Mouse (Mus musculus): ENCODE results near the gene Fgb. TPM values are rescaled to one million over a fixed set of nuclear protein-coding genes. Genes with fewer than 3 reads are reported as not detected.

Gene Fgb
- total and polyA plus RNA-seq, 3 experiments = not detected

GRCm38 (mm10) chr3:83010291-83010690 is 39.4 kb downstream of the Fgb start:
- no peak for DNase-seq (ENCODE audit: extremely low read depth)
- TF ChIP-seq ELF1 (IDR thresholded peaks at IDR 0.05; ENCODE audit: low read depth, low read length) (no peak), EP300 (IDR thresholded peaks at IDR 0.05; ENCODE audit: low read length) (no peak), TBP (conservative IDR thresholded peaks at IDR 0.05; ENCODE audit: low read depth, low read length) (no peak), TCF12 (IDR thresholded peaks at IDR 0.05; ENCODE audit: low read depth, low read length) (no peak), MYC (IDR thresholded peaks at IDR 0.05; ENCODE audit: low read depth, low read length) (no peak), JUND (conservative IDR thresholded peaks at IDR 0.05; ENCODE audit: low read depth, low read length) (no peak), POLR2A (IDR thresholded peaks at IDR 0.05; ENCODE audit: low read depth, low read length) (no peak), CHD1 (IDR thresholded peaks at IDR 0.05; ENCODE audit: low read depth, low read length) (no peak), NRF1 (IDR thresholded peaks at IDR 0.05; ENCODE audit: low read depth, low read length) (no peak)
- no peaks in the 10 kb centered on the region for H3K36me3 ChIP-seq (replicated peaks in 1 of 2; ENCODE audit: control insufficient read depth in 1 of 2, insufficient read depth in 1 of 2, low read length in 1 of 2)
- no peaks in the 10 kb centered on the region for H3K27me3 ChIP-seq (replicated peaks)
- in situ Hi-C loops (cut with MboI; ENCODE audit: low pct_ligation_motif_present, low pct_unique_long_range_greater_than_20kb, low sequenced_read_pairs) (no loop called here), dilution Hi-C loops (cut with MboI; ENCODE audit: extremely low pct_ligation_motif_present, extremely low pct_unique_long_range_greater_than_20kb, low sequenced_read_pairs) (no loop called here)
- no peaks in the 10 kb centered on the region for H3K9me3 ChIP-seq (replicated peaks; ENCODE audit: low read length)
- H3K79me2 ChIP-seq (replicated peaks; ENCODE audit: control insufficient read depth, extremely low read depth, insufficient read depth, poor library complexity, severe bottlenecking) = no peaks in the 10 kb centered on the region
- H3K4me2 ChIP-seq (ENCODE audit: insufficient read depth, low read depth, poor library complexity, severe bottlenecking) = no peak overlapping the region
- H3K9ac ChIP-seq (ENCODE audit: insufficient read depth, low read depth) = no peak overlapping the region
- H3K4me1 ChIP-seq (ENCODE audit: control insufficient read depth in 1 of 2, insufficient read depth in 2 of 2) = no peaks in the 10 kb centered on the region
- no peak overlapping the region for H3K27ac ChIP-seq (ENCODE audit: insufficient read depth, low read depth)
- H3K4me3 ChIP-seq (replicated peaks in 1 of 3; ENCODE audit: low read depth in 2 of 3, low read length in 2 of 3, poor library complexity in 1 of 3) = no peak overlapping the region

- Histone ChIP-seq H3K4me3 (replicated peaks in 1 of 3; ENCODE audit: low read depth in 2 of 3, low read length in 2 of 3, poor library complexity in 1 of 3) (no peak within 1 kb of the TSS), H3K4me2 (ENCODE audit: insufficient read depth, low read depth, poor library complexity, severe bottlenecking) (no peak within 1 kb of the TSS), H3K4me1 (ENCODE audit: control insufficient read depth in 1 of 2, insufficient read depth in 2 of 2) (no peaks in the 10 kb centered on the region), H3K79me2 (replicated peaks; ENCODE audit: control insufficient read depth, extremely low read depth, insufficient read depth, poor library complexity, severe bottlenecking) (no peaks in the 10 kb centered on the region), H3K9me3 (replicated peaks; ENCODE audit: low read length) (no peaks in the 10 kb centered on the region), H3K9ac (ENCODE audit: insufficient read depth, low read depth) (no peak within 1 kb of the TSS), H3K27ac (ENCODE audit: insufficient read depth, low read depth) (no peak within 1 kb of the TSS), H3K27me3 (replicated peaks) (no peaks in the 10 kb centered on the region), H3K36me3 (replicated peaks in 1 of 2; ENCODE audit: control insufficient read depth in 1 of 2, insufficient read depth in 1 of 2, low read length in 1 of 2) (no peaks in the 10 kb centered on the region)
- dilution Hi-C loops (cut with MboI; ENCODE audit: extremely low pct_ligation_motif_present, extremely low pct_unique_long_range_greater_than_20kb, low sequenced_read_pairs) (no loop called here), in situ Hi-C loops (cut with MboI; ENCODE audit: low pct_ligation_motif_present, low pct_unique_long_range_greater_than_20kb, low sequenced_read_pairs) (no loop called here)
- DNase-seq (ENCODE audit: extremely low read depth) = no peak
- TF ChIP-seq JUN (IDR thresholded peaks at IDR 0.05; ENCODE audit: insufficient read depth, low read depth, low read length) (no peak), CHD1 (IDR thresholded peaks at IDR 0.05; ENCODE audit: low read depth, low read length) (no peak), TCF12 (IDR thresholded peaks at IDR 0.05; ENCODE audit: low read depth, low read length) (no peak), POLR2AphosphoS2 (IDR thresholded peaks at IDR 0.05; ENCODE audit: low read depth, low read length) (no peak), SMC3 (IDR thresholded peaks at IDR 0.05; ENCODE audit: low read depth, low read length) (no peak), KAT2A (IDR thresholded peaks at IDR 0.05; ENCODE audit: insufficient replicate concordance, low read length) (no peak), NRF1 (IDR thresholded peaks at IDR 0.05; ENCODE audit: low read depth, low read length) (no peak), USF2 (conservative IDR thresholded peaks at IDR 0.05; ENCODE audit: low read depth, low read length) (no peak), E2F4 (IDR thresholded peaks at IDR 0.05; ENCODE audit: insufficient replicate concordance, low read depth, low read length) (no peak), RCOR1 (conservative IDR thresholded peaks at IDR 0.05; ENCODE audit: low read depth, low read length) (no peak), CTCF (conservative IDR thresholded peaks at IDR 0.05 in 1 of 2, IDR thresholded peaks at IDR 0.05 in 1 of 2; ENCODE audit: low read depth in 2 of 2, low read length in 2 of 2) (no peak), ZMIZ1 (IDR thresholded peaks at IDR 0.05; ENCODE audit: low read depth, low read length) (no peak)
These were observed 42.1 kb downstream of the Fgb start, which contains the start of gene Fgg for GRCm38 (mm10) chr3:83007557-83007956. Gene Fgg, plus strand, starts transcription at chr3:83007724.
